Mouse (Mus musculus) liver, embryonic 14.5 days (tissue): ENCODE data around the gene Ropn1l.

Experiments
- CTCF ChIP-seq: IDR thresholded peaks from 2 replicates; pipeline ENCODE4 v1.5.1; 2016; ENCODE audit warnings: antibody characterized with exemption, low read depth, control low read depth
- EP300 ChIP-seq: IDR thresholded peaks from 2 replicates; pipeline ENCODE4 v1.6.1; 2016; ENCODE audit warnings: antibody characterized with exemption, low read depth

- no peak for TF ChIP-seq CTCF
- no peak for TF ChIP-seq EP300
Measured at GRCm38 (mm10) chr15:31454096-31454860, 741 bp upstream of the Ropn1l start.
